Mouse (Mus musculus) midbrain, embryonic 10.5 days (tissue): ENCODE measurements around the gene Shtn1. TPM values are rescaled to one million over a fixed set of nuclear protein-coding genes. Genes with fewer than 3 reads are reported as not detected.

ENCODE experiments used
- DNase-seq: peaks from one replicate; pipeline ENCODE4 v3.0.0-alpha.2; 2017; ENCODE audit warnings: low spot score
- H3K27ac ChIP-seq: fragments of 300-500 bp; sonication (generic); replicated peaks from 2 replicates; pipeline ENCODE4 v1.5.1; 2016; ENCODE audit warnings: mild to moderate bottlenecking
- H3K27me3 ChIP-seq: fragments of 300-500 bp; sonication (generic); 2 replicates; pipeline ENCODE4 v1.6.1; 2016; ENCODE audit warnings: low read depth, mild to moderate bottlenecking; ENCODE audit not compliant: poor library complexity, severe bottlenecking
- H3K36me3 ChIP-seq: fragments of 300-500 bp; sonication (generic); 2 replicates; pipeline ENCODE4 v1.6.1; 2016; ENCODE audit warnings: mild to moderate bottlenecking, moderate library complexity
- H3K4me1 ChIP-seq: fragments of 300-500 bp; sonication (generic); 2 replicates; pipeline ENCODE4 v1.6.1; 2016
- H3K4me3 ChIP-seq: fragments of 300-500 bp; sonication (generic); 2 replicates; pipeline ENCODE4 v1.5.1; 2016; ENCODE audit warnings: mild to moderate bottlenecking, moderate library complexity
- H3K9me3 ChIP-seq: fragments of 300-500 bp; sonication (generic); replicated peaks from 2 replicates; pipeline ENCODE4 v1.6.1; 2016; ENCODE audit warnings: mild to moderate bottlenecking
- WGBS: fragments of 180-500 bp; shearing (Covaris S2); methylation state at CpG from one replicate; pipeline ENCODE4 v1.1.7; 2016; 5-methylcytosine and 5-hydroxymethylcytosine counted together
- polyA plus RNA-seq: library from polyadenylated mRNA; unstranded; fragments of >200 nt; fragmentation: Nextera tagmentation; extraction: Ambion mirVana; gene quantifications from 2 replicates; pipeline ENCODE4 v1.2.1, GENCODE M21; 2016

The Shtn1 gene
- polyA plus RNA-seq, 1 experiment from 2014 or later = 0.75 TPM

DNA sequence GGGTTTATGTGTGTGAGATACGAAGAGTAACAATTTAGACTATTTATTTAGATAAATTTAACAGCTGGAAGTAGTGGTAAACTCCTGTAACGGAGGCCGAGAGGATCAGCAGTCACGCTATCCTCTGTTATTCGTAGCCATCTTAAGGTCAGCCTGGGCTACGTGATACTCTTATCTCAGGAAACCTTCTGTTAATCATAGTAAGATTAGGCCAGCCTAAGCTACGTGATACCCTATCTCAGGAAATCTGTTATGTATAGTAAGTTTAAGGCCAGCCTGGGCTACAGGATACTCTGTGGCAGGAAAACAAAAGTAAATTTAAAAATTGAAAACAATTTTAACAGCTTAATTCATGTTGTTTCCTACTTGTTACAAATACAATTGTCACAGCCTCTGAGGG, 129.9 kb downstream of the Shtn1 start:
- Histone ChIP-seq H3K27ac (no peak overlapping the region), H3K4me3 (no peak overlapping the region), H3K27me3 (peaks cover 51% of the 10 kb centered on the region), H3K4me1 (peaks cover 20% of the 10 kb centered on the region), H3K36me3 (no peaks in the 10 kb centered on the region), H3K9me3 (no peaks in the 10 kb centered on the region)
- WGBS = 86% methylated on average over 7 of the region's 7 CpGs
- no peak for DNase-seq

- Histone ChIP-seq H3K4me3 (peak within 1 kb of the TSS; percentile 74), H3K36me3 (no peaks in the 10 kb centered on the region), H3K27ac (peak within 1 kb of the TSS; percentile 91), H3K27me3 (peaks cover 28% of the 10 kb centered on the region), H3K9me3 (no peaks in the 10 kb centered on the region), H3K4me1 (peaks cover 20% of the 10 kb centered on the region)
- WGBS = under 1% methylated on average over 65 of the region's 65 CpGs
- DNase-seq = peak; percentile 97
These were observed 132.8 kb downstream of the Shtn1 start, which contains the start of the genes Eno4 and Hspa12a for GRCm38 (mm10) chr19:58942841-58943828. Gene Eno4 (plus strand): TSS chr19:58943425. Gene Hspa12a (minus strand): TSS chr19:58943654.

DNA sequence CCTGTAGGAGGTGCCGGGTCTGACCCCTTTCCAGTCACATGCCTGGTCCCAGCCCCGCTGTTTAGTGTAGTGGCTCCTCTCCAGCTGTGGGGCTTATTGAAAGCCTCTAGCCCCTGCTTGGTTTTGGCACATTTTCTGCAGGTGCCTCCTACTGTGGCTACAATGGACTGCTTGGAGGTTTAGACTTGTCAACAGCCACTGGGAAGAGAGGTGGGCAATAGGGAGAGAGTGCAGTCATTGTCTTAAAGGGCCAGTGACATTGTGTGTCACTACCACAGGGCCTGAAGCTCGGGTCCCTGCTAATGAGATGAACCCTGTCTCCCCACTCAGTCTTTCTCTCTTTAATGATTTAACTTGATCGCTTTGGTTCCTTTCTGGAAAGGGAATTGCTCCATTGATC, 142.8 kb downstream of the Shtn1 start:
- no peak overlapping the region for H3K27ac ChIP-seq
- H3K27me3 ChIP-seq = peaks cover 100% of the 10 kb centered on the region
- 3% methylated on average over 4 of the region's 4 CpGs for WGBS
- no peaks in the 10 kb centered on the region for H3K9me3 ChIP-seq
- peak; percentile 17 for DNase-seq
- H3K4me1 ChIP-seq = peaks cover 40% of the 10 kb centered on the region
- H3K36me3 ChIP-seq = no peaks in the 10 kb centered on the region
- H3K4me3 ChIP-seq = no peak overlapping the region

GRCm38 (mm10) chr19:58931081-58931800, 144.7 kb downstream of the Shtn1 start:
- H3K36me3 ChIP-seq = no peaks in the 10 kb centered on the region
- no peak overlapping the region for H3K27ac ChIP-seq
- peaks cover 97% of the 10 kb centered on the region for H3K27me3 ChIP-seq
- WGBS = 17% methylated on average over 16 of the region's 16 CpGs
- DNase-seq = peak; percentile 26
- H3K4me1 ChIP-seq = peaks cover 33% of the 10 kb centered on the region
- no peaks in the 10 kb centered on the region for H3K9me3 ChIP-seq
- peak overlapping the region; percentile 16; the same call in 1 of the 2 replicates for H3K4me3 ChIP-seq

Other genes with a start within 250 kb of the Shtn1 start
- 0.43 and 0.54 TPM in 2 replicates for gene Eno4, start 132.7 kb downstream of the Shtn1 start, polyA plus RNA-seq
- gene Hspa12a, start 132.4 kb downstream of the Shtn1 start, polyA plus RNA-seq = 10.8 and 15.3 TPM in 2 replicates
- 0.11 TPM in 1 of 2 replicates, not detected in the other for gene Vax1, start 94.0 kb upstream of the Shtn1 start, polyA plus RNA-seq
- gene Kcnk18, start 143.1 kb upstream of the Shtn1 start, polyA plus RNA-seq = not detected in 2 replicates
- 12.4 and 15.4 TPM in 2 replicates for gene Slc18a2, start 184.8 kb upstream of the Shtn1 start, polyA plus RNA-seq
- gene Rps12-ps3, start 246.2 kb upstream of the Shtn1 start, polyA plus RNA-seq = 4.5 and 17.0 TPM in 2 replicates